Mouse (Mus musculus) heart, embryonic 14.5 days (tissue): ENCODE results near the gene Slc35b1. TPM values are rescaled to one million over a fixed set of nuclear protein-coding genes. Genes with fewer than 3 reads are reported as not detected.

ENCODE experiments used
- ATAC-seq: fragments of 200-750 bp; cut with Nextera tagmentation; 2 replicates; pipeline ENCODE4 v1.8.0; 2017; ENCODE audit warnings: low read depth, moderate TSS enrichment; ENCODE audit not compliant: insufficient number of reproducible peaks, insufficient read depth, low FRiP score
- H3K27ac ChIP-seq, 2 experiments: fragments of 200-500 bp in 1 of 2; fragments of 300-500 bp in 1 of 2; sonication (generic) in 1 of 2; replicated peaks in 1 of 2; 2 replicates each; pipeline ENCODE4 v1.5.1; 2012 to 2014; ENCODE audit warnings: low read depth in 2 of 2, low read length in 2 of 2, control low read depth in 1 of 2, mild to moderate bottlenecking in 1 of 2, mixed read lengths in 1 of 2; ENCODE audit not compliant: control insufficient read depth in 1 of 2, insufficient read depth in 1 of 2
- H3K27me3 ChIP-seq: fragments of 300-500 bp; sonication (generic); 2 replicates; pipeline ENCODE4 v1.6.1; 2014; ENCODE audit warnings: mild to moderate bottlenecking, low read length, control low read depth; ENCODE audit not compliant: control insufficient read depth, insufficient read depth
- H3K36me3 ChIP-seq: fragments of 300-500 bp; sonication (generic); 2 replicates; pipeline ENCODE4 v1.6.1; 2014; ENCODE audit warnings: mild to moderate bottlenecking, control low read depth, low read length, mixed read lengths; ENCODE audit not compliant: control insufficient read depth, insufficient read depth
- H3K4me1 ChIP-seq, 2 experiments: fragments of 200-500 bp in 1 of 2; fragments of 300-500 bp in 1 of 2; sonication (generic) in 1 of 2; 2 replicates each; pipeline ENCODE4 v1.6.1; 2012 to 2014; ENCODE audit warnings: low read length in 2 of 2, control low read depth in 1 of 2, mixed read lengths in 1 of 2; ENCODE audit not compliant: control insufficient read depth in 2 of 2, insufficient read depth in 2 of 2
- H3K4me2 ChIP-seq: fragments of 300-500 bp; sonication (generic); 2 replicates; pipeline ENCODE4 v1.6.1; 2014; ENCODE audit warnings: mild to moderate bottlenecking, low read length
- H3K4me3 ChIP-seq, 2 experiments: fragments of 200-500 bp in 1 of 2; fragments of 300-500 bp in 1 of 2; sonication (generic) in 1 of 2; 2 replicates each; pipeline ENCODE4 v1.5.1; 2012 to 2014; ENCODE audit warnings: low read length in 2 of 2, mild to moderate bottlenecking in 2 of 2, control low read depth in 1 of 2, low read depth in 1 of 2, moderate library complexity in 1 of 2; ENCODE audit not compliant: control insufficient read depth in 1 of 2, insufficient read depth in 1 of 2
- H3K9ac ChIP-seq: fragments of 300-500 bp; sonication (generic); 2 replicates; pipeline ENCODE4 v1.6.1; 2014; ENCODE audit warnings: mild to moderate bottlenecking, low read length
- H3K9me3 ChIP-seq: fragments of 300-500 bp; sonication (generic); 2 replicates; pipeline ENCODE4 v1.6.1; 2016; ENCODE audit warnings: low read length, control low read depth; ENCODE audit not compliant: control insufficient read depth
- WGBS: fragments of 180-500 bp; shearing (Covaris S2); extraction: QIAGEN DNeasy Blood & Tissue Kit; methylation state at CpG from one replicate; pipeline ENCODE4 v1.1.7; 2014; 5-methylcytosine and 5-hydroxymethylcytosine counted together
- polyA plus RNA-seq: library from polyadenylated mRNA; unstranded; fragments of >200 nt; fragmentation: Nextera tagmentation; extraction: Ambion mirVana; gene quantifications from 2 replicates; pipeline ENCODE4 v1.2.1, GENCODE M21; 2014

Slc35b1 gene
- polyA plus RNA-seq, 1 experiment from 2014 or later = 74.6 TPM

- 42% methylated on average over 5 of the region's 5 CpGs for WGBS
- no peaks in the 10 kb centered on the region for H3K27me3 ChIP-seq
- peak overlapping the region in 1 of 2 experiments; percentile 47; a peak in 1 of 4 replicates for H3K27ac ChIP-seq
- H3K9me3 ChIP-seq = no peaks in the 10 kb centered on the region
- H3K9ac ChIP-seq = no peak overlapping the region
- H3K4me3 ChIP-seq = no peak overlapping the region
- H3K4me1 ChIP-seq = peaks cover 0 to 3% of the 10 kb centered on the region in 2 experiments; a peak in 1 of 4 replicates
- no peak for ATAC-seq
- H3K36me3 ChIP-seq = peaks cover 40% of the 10 kb centered on the region
- H3K4me2 ChIP-seq = no peak overlapping the region
Observed at GRCm38 (mm10) chr11:95379552-95379951, 4.9 kb upstream of the Slc35b1 start.

GRCm38 (mm10) chr11:95380711-95381110, 3.8 kb upstream of the Slc35b1 start:
- no peak overlapping the region for H3K4me3 ChIP-seq
- no peak overlapping the region for H3K27ac ChIP-seq
- H3K36me3 ChIP-seq = peaks cover 29% of the 10 kb centered on the region
- no peaks in the 10 kb centered on the region for H3K27me3 ChIP-seq
- H3K9me3 ChIP-seq = no peaks in the 10 kb centered on the region
- 83% methylated on average over 7 of the region's 7 CpGs for WGBS
- H3K9ac ChIP-seq = no peak overlapping the region
- no peak for ATAC-seq
- H3K4me1 ChIP-seq = peaks cover 3 to 6% of the 10 kb centered on the region in 2 experiments; a peak in 3 of 4 replicates
- H3K4me2 ChIP-seq = no peak overlapping the region

- Histone ChIP-seq H3K9me3 (no peaks in the 10 kb centered on the region), H3K4me2 (no peak overlapping the region), H3K4me3 (no peak overlapping the region), H3K27me3 (no peaks in the 10 kb centered on the region), H3K4me1 (peaks cover 3 to 10% of the 10 kb centered on the region in 2 experiments; a peak in 3 of 4 replicates), H3K27ac (no peak overlapping the region), H3K9ac (no peak overlapping the region), H3K36me3 (peaks cover 26% of the 10 kb centered on the region)
- no peak for ATAC-seq
- 86% methylated on average over 1 of the region's 1 CpGs for WGBS
Observed at GRCm38 (mm10) chr11:95381146-95381545, 3.3 kb upstream of the Slc35b1 start.

GRCm38 (mm10) chr11:95383331-95383986, 1.0 kb upstream of the Slc35b1 start:
- no peak overlapping the region for H3K9ac ChIP-seq
- ATAC-seq = no peak
- peaks cover 3 to 10% of the 10 kb centered on the region in 2 experiments; a peak in 3 of 4 replicates for H3K4me1 ChIP-seq
- no peaks in the 10 kb centered on the region for H3K27me3 ChIP-seq
- no peak overlapping the region for H3K4me3 ChIP-seq
- no peaks in the 10 kb centered on the region for H3K9me3 ChIP-seq
- peaks cover 35% of the 10 kb centered on the region for H3K36me3 ChIP-seq
- no peak overlapping the region for H3K27ac ChIP-seq
- WGBS = 84% methylated on average over 5 of the region's 5 CpGs
- H3K4me2 ChIP-seq = 0 out of 2 replicates have a peak overlapping the region, but pooled peaks have one; percentile 81

- H3K27ac ChIP-seq = peak overlapping the region; percentile 68 to 91; a peak in 3 of 4 replicates
- H3K4me1 ChIP-seq = peaks cover 2 to 10% of the 10 kb centered on the region in 2 experiments; a peak in 3 of 4 replicates
- ATAC-seq = no peak
- H3K4me2 ChIP-seq = peak overlapping the region; percentile 81
- H3K27me3 ChIP-seq = no peaks in the 10 kb centered on the region
- peaks cover 40% of the 10 kb centered on the region for H3K36me3 ChIP-seq
- peak overlapping the region; percentile 53 to 98 for H3K4me3 ChIP-seq
- H3K9ac ChIP-seq = peak overlapping the region; percentile 96
- H3K9me3 ChIP-seq = no peaks in the 10 kb centered on the region
- 40% methylated on average over 9 of the region's 9 CpGs for WGBS
Observed at GRCm38 (mm10) chr11:95384004-95384318, 531 bp upstream of the Slc35b1 start.

GRCm38 (mm10) chr11:95384973-95385320, 455 bp downstream of the Slc35b1 start:
- H3K27me3 ChIP-seq = no peaks in the 10 kb centered on the region
- peak overlapping the region; percentile 81 for H3K4me2 ChIP-seq
- H3K4me3 ChIP-seq = peak overlapping the region; percentile 92 to 98
- H3K9me3 ChIP-seq = no peaks in the 10 kb centered on the region
- H3K4me1 ChIP-seq = peaks cover 2 to 10% of the 10 kb centered on the region in 2 experiments; a peak in 3 of 4 replicates
- H3K36me3 ChIP-seq = peaks cover 50% of the 10 kb centered on the region
- peak overlapping the region; percentile 96 for H3K9ac ChIP-seq
- under 1% methylated on average over 14 of the region's 14 CpGs for WGBS
- peak overlapping the region; percentile 91 to 94 for H3K27ac ChIP-seq
- no peak for ATAC-seq

- H3K4me3 ChIP-seq = no peak overlapping the region
- ATAC-seq = no peak
- no peak overlapping the region for H3K9ac ChIP-seq
- peaks cover 2 to 10% of the 10 kb centered on the region in 2 experiments; a peak in 2 of 4 replicates for H3K4me1 ChIP-seq
- no peaks in the 10 kb centered on the region for H3K27me3 ChIP-seq
- H3K4me2 ChIP-seq = no peak overlapping the region
- 75% methylated on average over 7 of the region's 7 CpGs for WGBS
- no peaks in the 10 kb centered on the region for H3K9me3 ChIP-seq
- peaks cover 61% of the 10 kb centered on the region for H3K36me3 ChIP-seq
- H3K27ac ChIP-seq = no peak overlapping the region
Observed at GRCm38 (mm10) chr11:95387354-95387753, 2.9 kb downstream of the Slc35b1 start.

GRCm38 (mm10) chr11:95389006-95389405, 4.5 kb downstream of the Slc35b1 start:
- no peak overlapping the region for H3K9ac ChIP-seq
- peaks cover 2 to 10% of the 10 kb centered on the region in 2 experiments; a peak in 2 of 4 replicates for H3K4me1 ChIP-seq
- H3K4me3 ChIP-seq = no peak overlapping the region
- no peak overlapping the region for H3K27ac ChIP-seq
- no peak for ATAC-seq
- H3K36me3 ChIP-seq = peaks cover 62% of the 10 kb centered on the region
- no peaks in the 10 kb centered on the region for H3K27me3 ChIP-seq
- H3K4me2 ChIP-seq = no peak overlapping the region
- WGBS = 72% methylated on average over 3 of the region's 3 CpGs
- no peaks in the 10 kb centered on the region for H3K9me3 ChIP-seq
